In the genomic region with DNA sequence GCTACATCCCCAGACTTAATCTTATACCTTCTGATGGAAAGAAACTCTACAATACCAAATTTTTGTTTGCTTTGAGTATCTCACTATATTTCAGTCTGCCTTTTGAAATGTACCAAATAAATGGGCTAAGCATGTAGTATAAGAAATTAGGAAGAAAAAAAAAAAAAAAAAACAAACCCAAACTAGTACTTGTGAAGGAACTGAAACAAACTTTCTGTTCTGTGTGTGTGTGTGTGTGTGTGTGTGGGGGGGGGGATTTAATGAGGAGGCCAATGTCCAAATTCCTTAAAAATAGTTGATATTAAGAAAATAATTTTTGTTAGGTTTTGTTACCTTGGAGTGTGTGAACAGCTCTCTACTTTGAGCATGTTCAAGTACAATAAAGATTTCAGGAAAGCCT, we compare ENCODE assay signal across 20 mouse cellular contexts. TPM values are rescaled to one million over a fixed set of nuclear protein-coding genes. Genes with fewer than 3 reads are reported as not detected.
DNase-seq lines count a peak whose midpoint lies in the region; ATAC-seq and TF ChIP-seq lines count a peak whose summit lies in the region.
"Had no signal": no experiment of that assay in that cellular context is flagged by ENCODE, and none has a peak within 500 bp of the region (broad histone marks: within the 10 kb centered on the region; RNA-seq: fewer than 3 reads in every experiment).

No protein-coding gene starts in this region.

- H3K27ac ChIP-seq in heart, embryonic 13.5 days (replicated peaks) = no peak overlapping the region
- H3K27ac ChIP-seq in heart, embryonic 10.5 days = no peak overlapping the region
- H3K27ac ChIP-seq in midbrain, embryonic 12.5 days (replicated peaks) = no peak overlapping the region
- no peak overlapping the region for H3K27ac ChIP-seq in midbrain, embryonic 15.5 days
- no peak overlapping the region for H3K27ac ChIP-seq in liver, postnatal 0 days (ENCODE audit: low read depth)
- H3K27ac ChIP-seq: embryonic facial prominence, embryonic 12.5 days; forebrain, embryonic 10.5 days; limb, embryonic 10.5 days; neural tube, embryonic 12.5 days had no signal

- no peak for TF ChIP-seq EP300 in liver, postnatal 0 days (IDR thresholded peaks at IDR 0.05; ENCODE audit: low read depth)

- DNase-seq in heart, embryonic 10.5 days (ENCODE audit: low spot score) = no peak
- DNase-seq in liver, postnatal 0 days = no peak
- DNase-seq in embryo, embryonic 10.5 days (ENCODE audit: low spot score) = no peak
- DNase-seq in thymus, postnatal 0 days (ENCODE audit: low spot score) = no peak
- DNase-seq: adrenal gland, adult 8-10 months; cerebellum, postnatal 36 days; gastrocnemius, adult 2 months; kidney, postnatal 25 days; lung, embryonic 14.5 days; thymus, postnatal 4 days had no signal

- H3K4me1 ChIP-seq in heart, embryonic 13.5 days = peaks cover 27% of the 10 kb centered on the region
- peaks cover 5% of the 10 kb centered on the region; the same call in 1 of the 2 replicates for H3K4me1 ChIP-seq in heart, embryonic 10.5 days
- 0 out of 2 replicates have a peak, but pooled peaks cover 7% of the 10 kb centered on the region for H3K4me1 ChIP-seq in midbrain, embryonic 12.5 days
- H3K4me1 ChIP-seq in midbrain, embryonic 15.5 days = peaks cover 12% of the 10 kb centered on the region
- peaks cover 18% of the 10 kb centered on the region for H3K4me1 ChIP-seq in liver, postnatal 0 days (ENCODE audit: insufficient read depth)

- H3K36me3 ChIP-seq in heart, embryonic 13.5 days = peaks cover 19% of the 10 kb centered on the region
- peaks cover 9% of the 10 kb centered on the region; the same call in 1 of the 2 replicates for H3K36me3 ChIP-seq in heart, embryonic 10.5 days
- peaks cover 7% of the 10 kb centered on the region; the same call in 1 of the 2 replicates for H3K36me3 ChIP-seq in midbrain, embryonic 12.5 days
- H3K36me3 ChIP-seq in midbrain, embryonic 15.5 days (replicated peaks) = 0 out of 2 replicates have a peak, but pooled peaks cover 4% of the 10 kb centered on the region
- H3K36me3 ChIP-seq in liver, postnatal 0 days (replicated peaks; ENCODE audit: insufficient read depth, low read length) = peaks cover 6% of the 10 kb centered on the region
- H3K36me3 ChIP-seq: embryonic facial prominence, embryonic 12.5 days; neural tube, embryonic 12.5 days had no signal

- TF ChIP-seq CTCF in liver, postnatal 0 days (IDR thresholded peaks at IDR 0.05; ENCODE audit: low read depth) = no peak

- ATAC-seq in heart, embryonic 13.5 days (ENCODE audit: extremely low read depth, insufficient number of reproducible peaks, low FRiP score, low TSS enrichment) = no peak
- no peak for ATAC-seq in midbrain, embryonic 12.5 days (ENCODE audit: low FRiP score, low read depth)
- ATAC-seq in midbrain, embryonic 15.5 days (replicated peaks) = no peak
- no peak for ATAC-seq in liver, postnatal 0 days

- peak overlapping the region; percentile 51 for H3K4me2 ChIP-seq in heart, embryonic 13.5 days
- peak overlapping the region; percentile 30; the same call in 1 of the 2 replicates for H3K4me2 ChIP-seq in midbrain, embryonic 12.5 days (replicated peaks)
- H3K4me2 ChIP-seq in midbrain, embryonic 15.5 days = no peak overlapping the region; the same call in 1 of the 2 replicates
- peak overlapping the region; percentile 52; the same call in 1 of the 2 replicates for H3K4me2 ChIP-seq in liver, postnatal 0 days (ENCODE audit: low read depth, low read length)
- H3K4me2 ChIP-seq: heart, embryonic 12.5 days had no signal

- H3K27me3 ChIP-seq in heart, embryonic 13.5 days (replicated peaks) = no peaks in the 10 kb centered on the region
- no peaks in the 10 kb centered on the region for H3K27me3 ChIP-seq in heart, embryonic 10.5 days (ENCODE audit: insufficient read depth, poor library complexity, severe bottlenecking)
- H3K27me3 ChIP-seq in midbrain, embryonic 12.5 days = no peaks in the 10 kb centered on the region
- no peaks in the 10 kb centered on the region for H3K27me3 ChIP-seq in midbrain, embryonic 15.5 days (replicated peaks)
- no peaks in the 10 kb centered on the region for H3K27me3 ChIP-seq in liver, postnatal 0 days (ENCODE audit: insufficient read depth, low read length)
- H3K27me3 ChIP-seq: embryonic facial prominence, embryonic 12.5 days; heart, embryonic 12.5 days; megakaryocyte, embryonic 14.5 days; neural tube, embryonic 12.5 days had no signal

- H3K9ac ChIP-seq in heart, embryonic 13.5 days = no peak overlapping the region
- no peak overlapping the region for H3K9ac ChIP-seq in midbrain, embryonic 12.5 days (replicated peaks)
- H3K9ac ChIP-seq in midbrain, embryonic 15.5 days = no peak overlapping the region
- no peak overlapping the region for H3K9ac ChIP-seq in liver, postnatal 0 days (replicated peaks)
- H3K9ac ChIP-seq: embryonic facial prominence, embryonic 12.5 days; heart, embryonic 12.5 days; neural tube, embryonic 12.5 days had no signal

- H3K9me3 ChIP-seq in heart, embryonic 13.5 days = no peaks in the 10 kb centered on the region
- no peaks in the 10 kb centered on the region for H3K9me3 ChIP-seq in heart, embryonic 10.5 days
- no peaks in the 10 kb centered on the region for H3K9me3 ChIP-seq in midbrain, embryonic 12.5 days
- H3K9me3 ChIP-seq in midbrain, embryonic 15.5 days = no peaks in the 10 kb centered on the region
- H3K9me3 ChIP-seq in liver, postnatal 0 days (ENCODE audit: low read length) = no peaks in the 10 kb centered on the region
- H3K9me3 ChIP-seq: embryonic facial prominence, embryonic 12.5 days; forebrain, embryonic 10.5 days; G1E; heart, embryonic 12.5 days; limb, embryonic 10.5 days; megakaryocyte, embryonic 14.5 days; neural tube, embryonic 12.5 days had no signal

- H3K4me3 ChIP-seq in heart, embryonic 13.5 days = no peak overlapping the region
- no peak overlapping the region for H3K4me3 ChIP-seq in heart, embryonic 10.5 days
- no peak overlapping the region for H3K4me3 ChIP-seq in midbrain, embryonic 12.5 days
- no peak overlapping the region for H3K4me3 ChIP-seq in midbrain, embryonic 15.5 days
- H3K4me3 ChIP-seq in liver, postnatal 0 days (ENCODE audit: low read depth, low read length) = no peak overlapping the region
- H3K4me3 ChIP-seq: heart, embryonic 12.5 days; neural tube, embryonic 12.5 days had no signal

RNA-seq across cellular contexts. Expression of gene Dennd1b, which starts 1.8 kb away (rescaled TPM):
- 8.8 and 10.0 TPM in 2 replicates for polyA plus RNA-seq in heart, embryonic 13.5 days (2015; fragmentation: Nextera tagmentation; extraction: Ambion mirVana)
- polyA plus RNA-seq in heart, embryonic 10.5 days (2016; fragmentation: Nextera tagmentation; extraction: Ambion mirVana) = 9.3 and 11.2 TPM in 2 replicates
- polyA plus RNA-seq in midbrain, embryonic 12.5 days (2016; fragmentation: Nextera tagmentation; extraction: Ambion mirVana) = 15.3 and 18.8 TPM in 2 replicates
- polyA plus RNA-seq in midbrain, embryonic 15.5 days (2015; fragmentation: Nextera tagmentation; extraction: Ambion mirVana) = 11.9 and 12.7 TPM in 2 replicates
- 6.5 and 8.4 TPM in 2 replicates for polyA plus RNA-seq in liver, postnatal 0 days (2015; fragmentation: Nextera tagmentation; extraction: Ambion mirVana)
- 21.0 and 27.1 TPM in 2 replicates for polyA plus RNA-seq in thymus, postnatal 0 days (2015; fragmentation: Nextera tagmentation; extraction: Ambion mirVana)
